Mouse (Mus musculus) CH12.LX (cell line): ENCODE data around the gene Gm27021. TPM values are rescaled to one million over a fixed set of nuclear protein-coding genes. Genes with fewer than 3 reads are reported as not detected.

Experiments
- DNase-seq: peaks from one replicate; pipeline ENCODE4 v3.0.0-alpha.2; 2013; ENCODE audit errors: extremely low read depth
- H3K27ac ChIP-seq: 2 replicates; pipeline ENCODE4 v1.5.1; 2012; ENCODE audit warnings: low read depth, mild to moderate bottlenecking, control low read depth, moderate library complexity; ENCODE audit not compliant: insufficient read depth
- H3K27me3 ChIP-seq: replicated peaks from 2 replicates; pipeline ENCODE3; 2012; ENCODE audit warnings: inconsistent platforms
- H3K36me3 ChIP-seq, 2 experiments: replicated peaks in 1 of 2; 2 replicates each; pipeline versions ENCODE3 to v1.6.1; 2012; ENCODE audit warnings: inconsistent platforms in 1 of 2, low read length in 1 of 2, mild to moderate bottlenecking in 1 of 2, mixed read lengths in 1 of 2, moderate library complexity in 1 of 2; ENCODE audit not compliant: control insufficient read depth in 1 of 2, insufficient read depth in 1 of 2
- H3K4me1 ChIP-seq, 2 experiments: 2 replicates each; pipeline ENCODE4 v1.6.1; 2012; ENCODE audit warnings: inconsistent platforms in 1 of 2, moderate library complexity in 1 of 2; ENCODE audit not compliant: insufficient read depth in 2 of 2, control insufficient read depth in 1 of 2
- H3K4me2 ChIP-seq: 2 replicates; pipeline ENCODE4 v1.6.1; 2012; ENCODE audit warnings: low read depth, mild to moderate bottlenecking, control low read depth; ENCODE audit not compliant: poor library complexity, insufficient read depth, severe bottlenecking
- H3K4me3 ChIP-seq, 3 experiments: fragments of 150-350 bp in 1 of 3; sonication (generic) in 1 of 3; replicated peaks in 1 of 3; 2 replicates each; pipeline versions ENCODE3 to v1.5.1; 2011 to 2012; ENCODE audit warnings: low read depth in 2 of 3, low read length in 2 of 3, mild to moderate bottlenecking in 2 of 3, moderate library complexity in 2 of 3, control low read depth in 1 of 3, improper control_type of control experiment in 1 of 3, inconsistent platforms in 1 of 3, mixed read lengths in 1 of 3; ENCODE audit not compliant: poor library complexity in 1 of 3
- H3K79me2 ChIP-seq: replicated peaks from 2 replicates; pipeline ENCODE4 v1.6.1; 2012; ENCODE audit warnings: mild to moderate bottlenecking, moderate library complexity; ENCODE audit not compliant: control insufficient read depth, poor library complexity, insufficient read depth, severe bottlenecking; ENCODE audit errors: extremely low read depth
- H3K9ac ChIP-seq: 2 replicates; pipeline ENCODE4 v1.6.1; 2012; ENCODE audit warnings: low read depth, mild to moderate bottlenecking, control low read depth, moderate library complexity; ENCODE audit not compliant: insufficient read depth
- H3K9me3 ChIP-seq: replicated peaks from 2 replicates; pipeline ENCODE3; 2012; ENCODE audit warnings: low read length, inconsistent platforms, mixed read lengths
- BHLHE40 ChIP-seq: IDR thresholded peaks from 2 replicates; pipeline ENCODE4 v1.6.1; 2011; ENCODE audit warnings: mild to moderate bottlenecking, low read depth, low read length, improper control_type of control experiment
- CTCF ChIP-seq, 2 experiments: IDR thresholded peaks in 1 of 2; conservative IDR thresholded peaks in 1 of 2; 2 replicates each; pipeline ENCODE4 v1.5.1; 2011 to 2012; ENCODE audit warnings: low read depth in 2 of 2, low read length in 2 of 2, improper control_type of control experiment in 1 of 2, inconsistent platforms in 1 of 2, mild to moderate bottlenecking in 1 of 2, moderate library complexity in 1 of 2
- E2F4 ChIP-seq: IDR thresholded peaks from 2 replicates; pipeline ENCODE4 v1.6.1; 2011; ENCODE audit warnings: low read depth, low read length, improper control_type of control experiment; ENCODE audit not compliant: insufficient replicate concordance
- ELF1 ChIP-seq: IDR thresholded peaks from 2 replicates; pipeline ENCODE4 v1.6.1; 2014; ENCODE audit warnings: low read depth, mild to moderate bottlenecking, inconsistent platforms, low read length, improper control_type of control experiment
- GABPA ChIP-seq: IDR thresholded peaks from 2 replicates; pipeline ENCODE4 v1.6.1; 2012; ENCODE audit warnings: low read depth, low read length, improper control_type of control experiment, inconsistent platforms; ENCODE audit not compliant: insufficient replicate concordance
- HCFC1 ChIP-seq: IDR thresholded peaks from 2 replicates; pipeline ENCODE4 v1.6.1; 2012; ENCODE audit warnings: low read depth, mild to moderate bottlenecking, inconsistent platforms, low read length, improper control_type of control experiment
- JUN ChIP-seq: IDR thresholded peaks from 2 replicates; pipeline ENCODE4 v1.6.1; 2011; ENCODE audit warnings: low read depth, mild to moderate bottlenecking, low read length, improper control_type of control experiment, moderate library complexity; ENCODE audit not compliant: insufficient read depth
- JUND ChIP-seq: conservative IDR thresholded peaks from 2 replicates; pipeline ENCODE4 v1.6.1; 2011; ENCODE audit warnings: low read depth, low read length, improper control_type of control experiment
- MAFK ChIP-seq: IDR thresholded peaks from 2 replicates; pipeline ENCODE4 v1.6.1; 2011; ENCODE audit warnings: low read length, improper control_type of control experiment; ENCODE audit not compliant: insufficient replicate concordance
- MAZ ChIP-seq: IDR thresholded peaks from 2 replicates; pipeline ENCODE4 v1.6.1; 2012; ENCODE audit warnings: low read depth, mild to moderate bottlenecking, inconsistent platforms, low read length, improper control_type of control experiment, moderate library complexity
- MYC ChIP-seq: IDR thresholded peaks from 2 replicates; pipeline ENCODE4 v1.6.1; 2011; ENCODE audit warnings: low read depth, mild to moderate bottlenecking, improper control_type of control experiment, low read length
- POLR2A ChIP-seq: IDR thresholded peaks from 2 replicates; pipeline ENCODE4 v1.6.1; 2011; ENCODE audit warnings: low read depth, mild to moderate bottlenecking, improper control_type of control experiment, low read length
- POLR2AphosphoS2 ChIP-seq: IDR thresholded peaks from 2 replicates; pipeline ENCODE4 v1.6.1; 2011; ENCODE audit warnings: low read depth, low read length, improper control_type of control experiment
- RAD21 ChIP-seq: IDR thresholded peaks from 2 replicates; pipeline ENCODE4 v1.6.1; 2011; ENCODE audit warnings: low read depth, mild to moderate bottlenecking, low read length, improper control_type of control experiment, moderate library complexity
- RCOR1 ChIP-seq: conservative IDR thresholded peaks from 2 replicates; pipeline ENCODE4 v1.6.1; 2012; ENCODE audit warnings: low read depth, mild to moderate bottlenecking, inconsistent platforms, low read length, improper control_type of control experiment
- SIN3A ChIP-seq: IDR thresholded peaks from 2 replicates; pipeline ENCODE4 v1.6.1; 2012; ENCODE audit warnings: low read length, improper control_type of control experiment, inconsistent platforms
- SMC3 ChIP-seq: IDR thresholded peaks from 2 replicates; pipeline ENCODE4 v1.6.1; 2011; ENCODE audit warnings: low read depth, low read length, improper control_type of control experiment
- TBP ChIP-seq: conservative IDR thresholded peaks from 2 replicates; pipeline ENCODE4 v1.6.1; 2011; ENCODE audit warnings: low read depth, low read length, improper control_type of control experiment
- UBTF ChIP-seq: IDR thresholded peaks from 2 replicates; pipeline ENCODE4 v1.6.1; 2012; ENCODE audit warnings: low read depth, mild to moderate bottlenecking, inconsistent platforms, low read length, improper control_type of control experiment, moderate library complexity
- USF2 ChIP-seq: conservative IDR thresholded peaks from 2 replicates; pipeline ENCODE4 v1.6.1; 2011; ENCODE audit warnings: low read depth, low read length, improper control_type of control experiment
- ZKSCAN1 ChIP-seq: IDR thresholded peaks from 2 replicates; pipeline ENCODE4 v1.6.1; 2012; ENCODE audit warnings: low read depth, inconsistent platforms, low read length, improper control_type of control experiment, borderline replicate concordance
- dilution Hi-C: fragments of 300-500 bp; cut with MboI; formaldehyde crosslinking; loops from 2 replicates; pipeline ENCODE4 v1.14.3; 2020; ENCODE audit warnings: low sequenced_read_pairs; ENCODE audit not compliant: extremely low pct_unique_long_range_greater_than_20kb, extremely low pct_ligation_motif_present
- in situ Hi-C: fragments of 300-500 bp; cut with MboI; formaldehyde crosslinking; loops from 3 replicates; pipeline ENCODE4 v1.14.3; 2019; ENCODE audit warnings: low sequenced_read_pairs, low pct_ligation_motif_present, low pct_unique_long_range_greater_than_20kb, mixed read lengths
- polyA plus RNA-seq: library from polyadenylated mRNA; unstranded; fragments of >175 nt; gene quantifications from 2 replicates; pipeline ENCODE4 v1.2.1, GENCODE M21; 2012; ENCODE audit warnings: low read depth; ENCODE audit not compliant: insufficient read length
- total RNA-seq, 2 experiments: library from RNA; depleted of rRNA; stranded (reverse); fragments of 300-350 nt in 1 of 2; fragments of >200 nt in 1 of 2; gene quantifications; 2 replicates each; pipeline ENCODE4 v1.2.3; 2012 to 2014

Gene Gm27021
- total and polyA plus RNA-seq, 3 experiments: 1.0 to 1.1 TPM; not detected in 1

- dilution Hi-C loops: no loop called here
- H3K27me3 ChIP-seq: peaks cover 25% of the 10 kb centered on the region
Observed at GRCm38 (mm10) chr8:120618110-120618509, 49.8 kb downstream of the Gm27021 start.

GRCm38 (mm10) chr8:120616663-120617626, 50.9 kb downstream of the Gm27021 start:
- Histone ChIP-seq H3K36me3 (no peaks in the 10 kb centered on the region), H3K79me2 (no peaks in the 10 kb centered on the region), H3K9ac (no peak overlapping the region), H3K4me3 (no peak overlapping the region), H3K4me1 (no peaks in the 10 kb centered on the region), H3K9me3 (no peaks in the 10 kb centered on the region), H3K27ac (no peak overlapping the region), H3K27me3 (peaks cover 30% of the 10 kb centered on the region), H3K4me2 (no peak overlapping the region)
- in situ Hi-C loops: loop anchor here (10.0 kb wide), 1 partner anchor 432 kb away; no protein-coding TSS in a partner anchor
- no peak for DNase-seq
- no peak for TF ChIP-seq SMC3
- no peak for TF ChIP-seq HCFC1
- no peak for TF ChIP-seq POLR2A
- dilution Hi-C loops: no loop called here

More at GRCm38 (mm10) chr8:120618110-120618509, 49.8 kb downstream of the Gm27021 start:
- Histone ChIP-seq H3K4me2 (no peak overlapping the region), H3K36me3 (no peaks in the 10 kb centered on the region), H3K27ac (no peak overlapping the region), H3K4me3 (no peak overlapping the region), H3K9ac (no peak overlapping the region), H3K79me2 (no peaks in the 10 kb centered on the region), H3K4me1 (no peaks in the 10 kb centered on the region), H3K9me3 (no peaks in the 10 kb centered on the region)
- in situ Hi-C loops: loop anchor here (10.0 kb wide), 1 partner anchor 433 kb away; no protein-coding TSS in a partner anchor
- DNase-seq: peak; percentile 69
- TF ChIP-seq RAD21: peak; percentile 64
- peak; percentile 57 to 86 for TF ChIP-seq CTCF (conservative IDR thresholded peaks at IDR 0.05 in 1 of 2, IDR thresholded peaks at IDR 0.05 in 1 of 2; ENCODE audit: low read depth in 2 of 2, low read length in 2 of 2)
- TF ChIP-seq POLR2AphosphoS2: no peak
- TF ChIP-seq SMC3: peak; percentile 48

- dilution Hi-C loops: no loop called here
- in situ Hi-C loops: loop anchor here (5.0 to 10.0 kb wide), 2 partner anchors 282 to 430 kb away; no protein-coding TSS in a partner anchor
- peaks cover 8% of the 10 kb centered on the region for H3K9me3 ChIP-seq
- H3K27ac ChIP-seq: no peak overlapping the region
- no peaks in the 10 kb centered on the region for H3K36me3 ChIP-seq
- H3K9ac ChIP-seq: no peak overlapping the region
- H3K4me3 ChIP-seq: no peak overlapping the region
- H3K4me1 ChIP-seq: no peaks in the 10 kb centered on the region
- H3K79me2 ChIP-seq: no peaks in the 10 kb centered on the region
- H3K27me3 ChIP-seq: peaks cover 49% of the 10 kb centered on the region
- H3K4me2 ChIP-seq: no peak overlapping the region
- no peak for DNase-seq
- TF ChIP-seq MAFK (no peak), RCOR1 (no peak), MAZ (no peak), BHLHE40 (no peak), JUND (no peak), JUN (no peak), E2F4 (no peak), ELF1 (no peak), TBP (no peak), ZKSCAN1 (no peak), GABPA (no peak), MYC (no peak), HCFC1 (no peak), USF2 (no peak), UBTF (no peak), SIN3A (no peak), POLR2A (no peak)
Observed at GRCm38 (mm10) chr8:120614491-120614890, 53.4 kb downstream of the Gm27021 start.
